Mouse (Mus musculus): Measurements from ENCODE around the gene Clstn3. TPM values are rescaled to one million over a fixed set of nuclear protein-coding genes. Genes with fewer than 3 reads are reported as not detected.
"Not testable (repeated sequence)": the region's sequence is repeated elsewhere in the genome, so short reads cannot be mapped to it uniquely, and the experiment has no call there.

Gene Clstn3
- polyA plus RNA-seq, 1 experiment = 9.1 TPM

- peak; percentile 46 for DNase-seq
- peak; percentile 41 for TF ChIP-seq CTCF (IDR thresholded peaks at IDR 0.05; ENCODE audit: insufficient read depth, low read length)
- no peak for TF ChIP-seq POLR2A (IDR thresholded peaks at IDR 0.05; ENCODE audit: borderline replicate concordance, extremely low read depth, low read depth, low read length)
- peaks cover 8% of the 10 kb centered on the region; the same call in 1 of the 2 replicates for H3K4me1 ChIP-seq (ENCODE audit: control insufficient read depth, insufficient read depth, low read length)
- 30% methylated on average over 6 of the region's 6 CpGs for WGBS
- no peak overlapping the region for H3K4me3 ChIP-seq (replicated peaks; ENCODE audit: extremely low read depth, low read depth, low read length)
Measured at GRCm38 (mm10) chr6:124481571-124481970, 17.0 kb upstream of the Clstn3 start.

- H3K4me1 ChIP-seq (ENCODE audit: control insufficient read depth, insufficient read depth, low read length) = peaks cover 8% of the 10 kb centered on the region; the same call in 1 of the 2 replicates
- DNase-seq = no peak
- 46% methylated on average over 4 of the region's 4 CpGs for WGBS
- TF ChIP-seq POLR2A (IDR thresholded peaks at IDR 0.05; ENCODE audit: borderline replicate concordance, extremely low read depth, low read depth, low read length) (no peak), CTCF (IDR thresholded peaks at IDR 0.05; ENCODE audit: insufficient read depth, low read length) (no peak)
- H3K4me3 ChIP-seq (replicated peaks; ENCODE audit: extremely low read depth, low read depth, low read length) = no peak overlapping the region
Measured at GRCm38 (mm10) chr6:124480295-124480694, 15.7 kb upstream of the Clstn3 start.

GRCm38 (mm10) chr6:124479573-124479930 lies 15.0 kb upstream of the Clstn3 start:
- peak; percentile 11 for DNase-seq

GRCm38 (mm10) chr6:124478874-124479572 lies 14.4 kb upstream of the Clstn3 start:
- peaks cover 8% of the 10 kb centered on the region; the same call in 1 of the 2 replicates for H3K4me1 ChIP-seq (ENCODE audit: control insufficient read depth, insufficient read depth, low read length)
- no peak for DNase-seq
- 78% methylated on average over 3 of the region's 3 CpGs for WGBS
- TF ChIP-seq CTCF (IDR thresholded peaks at IDR 0.05; ENCODE audit: insufficient read depth, low read length) = no peak
- no peak for TF ChIP-seq POLR2A (IDR thresholded peaks at IDR 0.05; ENCODE audit: borderline replicate concordance, extremely low read depth, low read depth, low read length)
- H3K4me3 ChIP-seq (replicated peaks; ENCODE audit: extremely low read depth, low read depth, low read length) = no peak overlapping the region

More at GRCm38 (mm10) chr6:124479573-124479930, 15.0 kb upstream of the Clstn3 start:
- peaks cover 8% of the 10 kb centered on the region; the same call in 1 of the 2 replicates for H3K4me1 ChIP-seq (ENCODE audit: control insufficient read depth, insufficient read depth, low read length)
- no peak for TF ChIP-seq CTCF (IDR thresholded peaks at IDR 0.05; ENCODE audit: insufficient read depth, low read length)
- no peak for TF ChIP-seq POLR2A (IDR thresholded peaks at IDR 0.05; ENCODE audit: borderline replicate concordance, extremely low read depth, low read depth, low read length)
- WGBS = 72% methylated on average over 3 of the region's 3 CpGs
- no peak overlapping the region for H3K4me3 ChIP-seq (replicated peaks; ENCODE audit: extremely low read depth, low read depth, low read length)

DNA sequence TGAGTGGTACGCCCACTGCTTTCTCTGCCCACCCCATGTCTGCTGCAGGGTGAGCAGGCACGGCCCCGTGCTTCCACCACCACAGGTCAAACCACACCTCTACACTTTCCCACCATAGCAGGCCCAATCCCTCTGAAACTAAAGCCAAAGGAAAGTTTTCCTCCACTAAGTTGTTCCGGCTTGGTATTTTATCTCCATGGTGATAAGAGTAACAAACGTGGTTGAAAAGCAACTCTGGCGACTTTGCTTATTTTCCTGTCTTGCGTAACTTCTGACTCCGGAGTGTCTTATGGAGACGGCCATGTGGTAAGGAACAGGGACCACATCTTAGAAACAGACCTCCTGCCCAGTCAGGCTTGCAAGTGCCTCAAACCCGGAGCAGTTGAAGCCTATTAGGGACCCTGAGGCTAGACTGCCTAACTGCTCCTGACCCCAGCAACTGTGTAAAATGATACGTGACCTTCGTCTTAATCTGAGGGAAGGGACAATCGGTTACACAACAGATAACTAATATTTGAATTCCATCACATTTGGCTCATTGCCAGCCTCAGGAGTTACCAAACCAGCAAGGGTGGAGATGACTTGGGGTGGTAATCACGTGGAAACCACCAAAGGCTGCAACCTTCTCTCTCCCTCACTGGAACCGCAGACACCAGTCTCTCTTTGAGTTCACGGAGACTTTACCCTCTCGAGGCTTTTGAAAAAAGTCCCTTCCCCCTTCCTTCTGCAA lies 13.5 kb upstream of the Clstn3 start:
- DNase-seq = peak; percentile 46
- Histone ChIP-seq H3K4me3 (replicated peaks; ENCODE audit: extremely low read depth, low read depth, low read length) (no peak overlapping the region), H3K4me1 (ENCODE audit: control insufficient read depth, insufficient read depth, low read length) (peaks cover 8% of the 10 kb centered on the region; the same call in 1 of the 2 replicates)
- 24% methylated on average over 17 of the region's 17 CpGs for WGBS
- TF ChIP-seq CTCF (IDR thresholded peaks at IDR 0.05; ENCODE audit: insufficient read depth, low read length) (no peak), POLR2A (IDR thresholded peaks at IDR 0.05; ENCODE audit: borderline replicate concordance, extremely low read depth, low read depth, low read length) (no peak)

DNA sequence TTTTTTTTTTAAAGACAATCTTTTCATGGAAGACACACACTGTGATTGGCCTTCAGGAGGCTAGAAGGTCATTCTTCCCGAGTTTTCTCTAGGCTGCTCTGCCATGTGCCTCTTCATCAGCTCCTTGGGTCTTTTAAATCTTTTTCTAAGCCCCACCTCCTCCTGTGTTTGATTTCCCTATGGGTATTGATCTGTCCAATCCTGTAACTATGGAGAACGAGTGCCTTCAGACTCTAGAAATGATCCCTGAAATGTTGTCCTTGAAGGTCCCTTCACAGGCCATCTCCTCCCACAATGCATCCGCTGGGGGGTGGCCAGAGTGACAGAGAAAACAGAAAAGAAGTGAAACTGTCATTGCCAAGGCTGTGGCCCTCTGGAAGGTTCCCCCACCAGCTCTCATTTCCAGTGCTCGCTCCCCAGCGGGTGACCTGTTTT lies 12.6 kb upstream of the Clstn3 start:
- WGBS = 60% methylated on average over 5 of the region's 5 CpGs
- TF ChIP-seq POLR2A (IDR thresholded peaks at IDR 0.05; ENCODE audit: borderline replicate concordance, extremely low read depth, low read depth, low read length) = no peak
- TF ChIP-seq CTCF (IDR thresholded peaks at IDR 0.05; ENCODE audit: insufficient read depth, low read length) = no peak
- no peak for DNase-seq
- H3K4me1 ChIP-seq (ENCODE audit: control insufficient read depth, insufficient read depth, low read length) = peaks cover 8% of the 10 kb centered on the region; the same call in 1 of the 2 replicates
- H3K4me3 ChIP-seq (replicated peaks; ENCODE audit: extremely low read depth, low read depth, low read length) = no peak overlapping the region

GRCm38 (mm10) chr6:124476796-124477195 lies 12.2 kb upstream of the Clstn3 start:
- no peak for DNase-seq
- TF ChIP-seq POLR2A (IDR thresholded peaks at IDR 0.05; ENCODE audit: borderline replicate concordance, extremely low read depth, low read depth, low read length) (no peak), CTCF (IDR thresholded peaks at IDR 0.05; ENCODE audit: insufficient read depth, low read length) (no peak)
- H3K4me3 ChIP-seq (replicated peaks; ENCODE audit: extremely low read depth, low read depth, low read length) = no peak overlapping the region
- 80% methylated on average over 11 of the region's 11 CpGs for WGBS
- H3K4me1 ChIP-seq (ENCODE audit: control insufficient read depth, insufficient read depth, low read length) = peaks cover 8% of the 10 kb centered on the region; the same call in 1 of the 2 replicates

DNA sequence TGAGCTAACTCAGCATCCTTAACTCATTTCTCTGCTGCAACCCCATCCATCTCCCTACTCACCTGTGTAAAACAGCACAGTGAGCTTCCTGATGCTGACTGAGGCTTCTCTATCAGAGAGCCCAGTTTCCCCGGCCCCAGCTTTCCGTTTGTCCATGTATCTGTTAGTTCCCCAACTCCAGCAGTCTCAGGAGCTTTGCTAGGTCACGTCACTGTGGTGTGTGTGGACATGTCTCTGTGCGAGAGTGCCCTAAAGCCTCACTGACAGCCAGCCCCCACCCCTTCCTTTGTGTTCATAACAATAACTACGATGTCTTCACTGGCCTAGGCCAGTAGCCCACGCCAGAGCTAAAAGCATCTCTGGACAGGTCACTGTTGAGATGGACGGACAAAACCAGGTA lies 11.6 kb upstream of the Clstn3 start:
- Histone ChIP-seq H3K4me1 (ENCODE audit: control insufficient read depth, insufficient read depth, low read length) (peaks cover 8% of the 10 kb centered on the region; the same call in 1 of the 2 replicates), H3K4me3 (replicated peaks; ENCODE audit: extremely low read depth, low read depth, low read length) (no peak overlapping the region)
- 82% methylated on average over 7 of the region's 7 CpGs for WGBS
- DNase-seq = no peak
- no peak for TF ChIP-seq POLR2A (IDR thresholded peaks at IDR 0.05; ENCODE audit: borderline replicate concordance, extremely low read depth, low read depth, low read length)
- no peak for TF ChIP-seq CTCF (IDR thresholded peaks at IDR 0.05; ENCODE audit: insufficient read depth, low read length)

DNA sequence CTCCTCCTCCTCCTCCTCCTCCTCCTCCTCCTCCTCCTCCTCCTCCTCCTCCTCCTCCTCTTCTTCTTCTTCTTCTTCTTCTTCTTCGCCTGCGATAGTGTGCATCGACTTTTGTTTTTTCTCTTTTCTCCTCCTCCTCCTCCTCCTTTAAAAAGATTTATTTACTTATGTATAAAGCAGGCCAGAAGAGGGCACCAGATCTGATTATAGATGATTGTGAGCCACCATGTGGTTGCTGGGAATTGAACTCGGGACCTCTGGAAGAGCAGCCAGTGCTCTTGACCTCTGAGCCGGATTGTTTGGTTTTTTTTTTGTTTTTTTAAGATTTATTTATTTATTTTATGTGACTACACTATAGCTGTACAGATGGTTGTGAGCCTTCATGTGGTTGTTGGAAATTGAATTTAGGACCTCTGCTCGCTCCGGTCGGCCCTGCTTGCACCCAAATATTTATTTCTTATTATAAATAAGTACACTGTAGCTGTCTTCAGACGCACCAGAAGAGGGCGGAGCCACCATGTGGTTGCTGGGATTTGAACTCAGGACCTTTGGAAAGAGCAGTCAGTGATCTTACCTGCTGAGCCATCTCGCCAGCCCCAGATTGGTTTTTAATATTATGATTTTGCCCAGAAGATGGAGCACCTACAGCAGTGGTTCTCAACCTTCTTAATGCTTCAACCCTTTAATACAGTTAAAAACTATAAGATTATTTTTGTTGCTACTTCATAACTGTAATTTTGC lies 10.9 kb upstream of the Clstn3 start:
- H3K4me3 ChIP-seq (replicated peaks; ENCODE audit: extremely low read depth, low read depth, low read length); DNase-seq; H3K4me1 ChIP-seq (ENCODE audit: control insufficient read depth, insufficient read depth, low read length): not testable (repeated sequence)
- WGBS = 83% methylated on average over 8 of the region's 11 CpGs
